34 mouse cellular contexts compared by ENCODE assay signal in genomic region chr1:31156185-31156584, GRCm38 (mm10). TPM values are rescaled to one million over a fixed set of nuclear protein-coding genes. Genes with fewer than 3 reads are reported as not detected.
DNase-seq lines count a peak whose midpoint lies in the region; ATAC-seq and TF ChIP-seq lines count a peak whose summit lies in the region.
"Had no signal": no experiment of that assay in that cellular context is flagged by ENCODE, and none has a peak within 500 bp of the region (broad histone marks: within the 10 kb centered on the region; RNA-seq: fewer than 3 reads in every experiment).

No protein-coding gene starts in this region.

- H3K4me3 ChIP-seq in lung, postnatal 0 days (ENCODE audit: low read depth, low read length) = no peak overlapping the region
- no peak overlapping the region for H3K4me3 ChIP-seq in lung, adult 2 months (replicated peaks; ENCODE audit: extremely low read depth, low read depth, low read length)
- no peak overlapping the region for H3K4me3 ChIP-seq in small intestine, adult 2 months (ENCODE audit: low read depth, low read length)
- H3K4me3 ChIP-seq in stomach, embryonic 16.5 days (replicated peaks; ENCODE audit: low read length) = no peak overlapping the region
- no peak overlapping the region for H3K4me3 ChIP-seq in forebrain, embryonic 11.5 days (ENCODE audit: low read depth, low read length)
- H3K4me3 ChIP-seq: embryonic facial prominence, embryonic 10.5 days; embryonic facial prominence, embryonic 13.5 days; erythroblast, embryonic 14.5 days; forebrain, embryonic 13.5 days; heart, embryonic 10.5 days; heart, embryonic 13.5 days had no signal

- no peak overlapping the region for H3K4me2 ChIP-seq in lung, postnatal 0 days (replicated peaks; ENCODE audit: low read depth, low read length)
- no peak overlapping the region for H3K4me2 ChIP-seq in stomach, embryonic 16.5 days (ENCODE audit: low read depth, low read length)
- no peak overlapping the region for H3K4me2 ChIP-seq in forebrain, embryonic 11.5 days (ENCODE audit: low read depth, low read length, severe bottlenecking)
- H3K4me2 ChIP-seq: embryonic facial prominence, embryonic 13.5 days; forebrain, embryonic 13.5 days; heart, embryonic 13.5 days; hindbrain, embryonic 14.5 days had no signal

- H3K4me1 ChIP-seq in lung, postnatal 0 days (ENCODE audit: insufficient read depth, low read depth, low read length) = no peaks in the 10 kb centered on the region
- H3K4me1 ChIP-seq in lung, adult 2 months (ENCODE audit: control insufficient read depth, insufficient read depth, low read length) = no peaks in the 10 kb centered on the region; the same call in 1 of the 2 replicates
- H3K4me1 ChIP-seq in small intestine, adult 2 months (ENCODE audit: control insufficient read depth, insufficient read depth, insufficient read length, low read length) = no peaks in the 10 kb centered on the region; the same call in 1 of the 2 replicates
- no peaks in the 10 kb centered on the region for H3K4me1 ChIP-seq in stomach, embryonic 16.5 days (ENCODE audit: control insufficient read depth, insufficient read depth, low read length)
- H3K4me1 ChIP-seq in forebrain, embryonic 11.5 days (replicated peaks; ENCODE audit: control insufficient read depth, insufficient read depth, low read length) = no peaks in the 10 kb centered on the region
- H3K4me1 ChIP-seq: embryonic facial prominence, embryonic 10.5 days; embryonic facial prominence, embryonic 13.5 days; forebrain, embryonic 13.5 days; heart, embryonic 10.5 days; heart, embryonic 13.5 days had no signal

- H3K27me3 ChIP-seq in lung, postnatal 0 days (replicated peaks; ENCODE audit: insufficient read depth, low read length) = no peaks in the 10 kb centered on the region
- H3K27me3 ChIP-seq in small intestine, adult 2 months (ENCODE audit: control insufficient read depth, insufficient read depth, low read length) = no peaks in the 10 kb centered on the region
- H3K27me3 ChIP-seq in stomach, embryonic 16.5 days (ENCODE audit: control insufficient read depth, insufficient read depth, low read length) = no peaks in the 10 kb centered on the region
- H3K27me3 ChIP-seq in forebrain, embryonic 11.5 days (ENCODE audit: control insufficient read depth, insufficient read depth, low read length) = no peaks in the 10 kb centered on the region
- H3K27me3 ChIP-seq: embryonic facial prominence, embryonic 13.5 days; forebrain, embryonic 13.5 days; heart, embryonic 13.5 days had no signal

- H3K36me3 ChIP-seq in lung, postnatal 0 days (ENCODE audit: insufficient read depth, low read length) = no peaks in the 10 kb centered on the region
- H3K36me3 ChIP-seq in small intestine, adult 2 months (ENCODE audit: control insufficient read depth, insufficient read depth, low read length) = no peaks in the 10 kb centered on the region
- H3K36me3 ChIP-seq in stomach, embryonic 16.5 days (ENCODE audit: control insufficient read depth, insufficient read depth, low read length) = no peaks in the 10 kb centered on the region
- H3K36me3 ChIP-seq in forebrain, embryonic 11.5 days (ENCODE audit: control insufficient read depth, insufficient read depth, low read length) = no peaks in the 10 kb centered on the region
- H3K36me3 ChIP-seq: embryonic facial prominence, embryonic 10.5 days; embryonic facial prominence, embryonic 13.5 days; heart, embryonic 10.5 days; heart, embryonic 13.5 days had no signal

- no peak overlapping the region for H3K9ac ChIP-seq in lung, postnatal 0 days (replicated peaks; ENCODE audit: low read depth)
- H3K9ac ChIP-seq in stomach, embryonic 16.5 days (ENCODE audit: low read length) = no peak overlapping the region
- H3K9ac ChIP-seq in forebrain, embryonic 11.5 days (ENCODE audit: low read length) = no peak overlapping the region
- H3K9ac ChIP-seq: embryonic facial prominence, embryonic 13.5 days; forebrain, embryonic 13.5 days; heart, embryonic 13.5 days; hindbrain, embryonic 14.5 days had no signal

- DNase-seq in lung, postnatal 0 days (ENCODE audit: low spot score) = no peak
- no peak for DNase-seq in lung, adult 2 months
- DNase-seq in forebrain, embryonic 11.5 days (ENCODE audit: low spot score) = no peak
- no peak for DNase-seq in heart, adult 8-10 months (ENCODE audit: low spot score)
- DNase-seq in cerebellum, postnatal 36 days = no peak
- DNase-seq in heart, adult 11 months = no peak
- DNase-seq: adrenal gland, postnatal 10 days; cerebellum, adult 18-20 months; cerebellum, adult 9-10 months; cerebellum, postnatal 14 days; embryo, embryonic 11 days; gastrocnemius, postnatal 10 days; heart, adult 18-20 months; heart, postnatal 14 days; heart, postnatal 4 days had no signal

- H3K27ac ChIP-seq in lung, postnatal 0 days (ENCODE audit: low read length) = no peak overlapping the region
- peak overlapping the region; percentile 46; the same call in 1 of the 2 replicates for H3K27ac ChIP-seq in small intestine, adult 2 months (ENCODE audit: insufficient read depth, low read depth, low read length)
- H3K27ac ChIP-seq in stomach, embryonic 16.5 days (ENCODE audit: low read length) = peak overlapping the region; percentile 27; the same call in 1 of the 2 replicates
- H3K27ac ChIP-seq in forebrain, embryonic 11.5 days (ENCODE audit: low read depth, low read length) = no peak overlapping the region
- H3K27ac ChIP-seq: embryonic facial prominence, embryonic 10.5 days; embryonic facial prominence, embryonic 13.5 days; forebrain, embryonic 13.5 days; heart, embryonic 10.5 days; heart, embryonic 13.5 days; hindbrain, embryonic 14.5 days; hindbrain, postnatal 0 days had no signal

- ATAC-seq in lung, postnatal 0 days = peak; percentile 40
- peak; percentile 79 for ATAC-seq in stomach, embryonic 16.5 days (ENCODE audit: insufficient read depth, low FRiP score)
- no peak for ATAC-seq in forebrain, embryonic 11.5 days (replicated peaks; ENCODE audit: low FRiP score)
- ATAC-seq: forebrain, embryonic 13.5 days; forebrain, embryonic 16.5 days; hindbrain, postnatal 0 days had no signal

- H3K9me3 ChIP-seq in lung, postnatal 0 days (ENCODE audit: low read length) = no peaks in the 10 kb centered on the region
- H3K9me3 ChIP-seq in stomach, embryonic 16.5 days (replicated peaks; ENCODE audit: control insufficient read depth, low read length) = no peaks in the 10 kb centered on the region
- no peaks in the 10 kb centered on the region for H3K9me3 ChIP-seq in forebrain, embryonic 11.5 days (ENCODE audit: control insufficient read depth, low read length)
- H3K9me3 ChIP-seq: embryonic facial prominence, embryonic 10.5 days; embryonic facial prominence, embryonic 13.5 days; forebrain, embryonic 13.5 days; heart, embryonic 10.5 days had no signal

- no peak for TF ChIP-seq CTCF in lung, postnatal 0 days (IDR thresholded peaks at IDR 0.05)
- no peak for TF ChIP-seq CTCF in lung, adult 2 months (IDR thresholded peaks at IDR 0.05; ENCODE audit: insufficient read depth, low read length)
- no peak for TF ChIP-seq CTCF in small intestine, adult 2 months (IDR thresholded peaks at IDR 0.05; ENCODE audit: extremely low read depth, insufficient read length, insufficient replicate concordance, low read depth, low read length)

- TF ChIP-seq EP300 in lung, postnatal 0 days (IDR thresholded peaks at IDR 0.05) = no peak

- TF ChIP-seq POLR2A in lung, adult 2 months (IDR thresholded peaks at IDR 0.05; ENCODE audit: borderline replicate concordance, extremely low read depth, low read depth, low read length) = no peak
- TF ChIP-seq POLR2A in small intestine, adult 2 months (IDR thresholded peaks at IDR 0.05; ENCODE audit: low read depth, low read length) = no peak

- 22% methylated on average over 2 of the region's 2 CpGs for WGBS in lung, postnatal 0 days
- WGBS in lung, adult 2 months = 43% methylated on average over 2 of the region's 2 CpGs
- 24% methylated on average over 2 of the region's 2 CpGs for WGBS in small intestine, adult 2 months
- 32% methylated on average over 2 of the region's 2 CpGs for WGBS in stomach, embryonic 16.5 days
- WGBS in forebrain, embryonic 11.5 days = 91% methylated on average over 2 of the region's 2 CpGs

RNA-seq across cellular contexts. Expression of gene Lgsn, which starts 20.0 kb away (rescaled TPM):
- polyA plus RNA-seq in lung, postnatal 0 days (2015; fragmentation: Nextera tagmentation; extraction: Ambion mirVana) = not detected in 2 replicates
- polyA plus RNA-seq in lung, adult 2 months (2012; rRNA removed) = 0.34 TPM in 1 of 2 replicates, not detected in the other
- not detected in 2 replicates for polyA plus RNA-seq in small intestine, adult 2 months (2012; rRNA removed)
- not detected in 2 replicates for polyA plus RNA-seq in stomach, embryonic 16.5 days (2015; fragmentation: Nextera tagmentation; extraction: Ambion mirVana)
- polyA plus RNA-seq in forebrain, embryonic 11.5 days (2014; fragmentation: Nextera tagmentation; extraction: Ambion mirVana) = not detected in 2 replicates
- not detected for total RNA-seq in heart, adult 8-10 months (2022)
- total RNA-seq: adrenal gland, adult 18-20 months; adrenal gland, postnatal 10 days; adrenal gland, postnatal 36 days; common myeloid progenitor, adult 5-6 weeks; ES-E14; gastrocnemius, adult 18-20 months; gastrocnemius, postnatal 10 days; gastrocnemius, postnatal 4 days; heart, adult 18-20 months; heart, postnatal 14 days; heart, postnatal 4 days; hindbrain, postnatal 0 days had no signal
- polyA plus RNA-seq: embryonic facial prominence, embryonic 10.5 days; embryonic facial prominence, embryonic 13.5 days; erythroblast, embryonic 14.5 days; forebrain, embryonic 13.5 days; forebrain, embryonic 16.5 days; heart, embryonic 10.5 days; heart, embryonic 13.5 days; heart, embryonic 16.5 days; hindbrain, embryonic 11.5 days; hindbrain, embryonic 14.5 days; hindbrain, postnatal 0 days had no signal

Comparison
In these comparisons a context has a peak if more than half of its experiments do, and no peak if none do; other contexts are left out.
1. H3K27ac ChIP-seq: peak in small intestine, adult 2 months (single experiment) and stomach, embryonic 16.5 days (single experiment); none in lung, postnatal 0 days (single experiment) and forebrain, embryonic 11.5 days (single experiment).